Mouse (Mus musculus) heart, embryonic 11.5 days (tissue): ENCODE measurements around the gene Topaz1. TPM values are rescaled to one million over a fixed set of nuclear protein-coding genes. Genes with fewer than 3 reads are reported as not detected.

Experiments used
- ATAC-seq: fragments of 200-750 bp; cut with Nextera tagmentation; replicated peaks from 2 replicates; pipeline ENCODE4 v1.8.0; 2017; ENCODE audit warnings: moderate library complexity; ENCODE audit not compliant: insufficient number of reproducible peaks, low FRiP score, low TSS enrichment
- H3K27ac ChIP-seq: fragments of 300-500 bp; sonication (generic); 2 replicates; pipeline ENCODE4 v1.5.1; 2014; ENCODE audit warnings: mild to moderate bottlenecking, low read depth, low read length
- H3K27me3 ChIP-seq: fragments of 300-500 bp; sonication (generic); 2 replicates; pipeline ENCODE4 v1.6.1; 2014; ENCODE audit warnings: mild to moderate bottlenecking, low read length, mixed read lengths; ENCODE audit not compliant: control insufficient read depth, insufficient read depth
- H3K36me3 ChIP-seq: fragments of 300-500 bp; sonication (generic); 2 replicates; pipeline ENCODE4 v1.6.1; 2014; ENCODE audit warnings: mild to moderate bottlenecking, low read length, moderate library complexity, mixed read lengths; ENCODE audit not compliant: control insufficient read depth, insufficient read depth
- H3K4me1 ChIP-seq: fragments of 300-500 bp; sonication (generic); 2 replicates; pipeline ENCODE4 v1.6.1; 2014; ENCODE audit warnings: low read length; ENCODE audit not compliant: control insufficient read depth, insufficient read depth
- H3K4me2 ChIP-seq: fragments of 300-500 bp; sonication (generic); 2 replicates; pipeline ENCODE4 v1.6.1; 2014; ENCODE audit warnings: mild to moderate bottlenecking, moderate library complexity
- H3K4me3 ChIP-seq: fragments of 300-500 bp; sonication (generic); 2 replicates; pipeline ENCODE4 v1.5.1; 2014; ENCODE audit warnings: low read depth, low read length
- H3K9ac ChIP-seq: fragments of 300-500 bp; sonication (generic); 2 replicates; pipeline ENCODE4 v1.6.1; 2014; ENCODE audit warnings: mild to moderate bottlenecking, low read depth, low read length, moderate library complexity
- H3K9me3 ChIP-seq: fragments of 300-500 bp; sonication (generic); replicated peaks from 2 replicates; pipeline ENCODE4 v1.6.1; 2016; ENCODE audit warnings: low read length; ENCODE audit not compliant: control insufficient read depth
- WGBS: fragments of 180-500 bp; shearing (Covaris S2); extraction: QIAGEN DNeasy Blood & Tissue Kit; methylation state at CpG from one replicate; pipeline ENCODE4 v1.1.7; 2014; ENCODE audit not compliant: insufficient replicate concordance; 5-methylcytosine and 5-hydroxymethylcytosine counted together
- polyA plus RNA-seq: library from polyadenylated mRNA; unstranded; fragments of >200 nt; fragmentation: Nextera tagmentation; extraction: Ambion mirVana; gene quantifications from 2 replicates; pipeline ENCODE4 v1.2.1, GENCODE M21; 2014

Topaz1 gene
- polyA plus RNA-seq, 1 experiment from 2014 or later = not detected

DNA sequence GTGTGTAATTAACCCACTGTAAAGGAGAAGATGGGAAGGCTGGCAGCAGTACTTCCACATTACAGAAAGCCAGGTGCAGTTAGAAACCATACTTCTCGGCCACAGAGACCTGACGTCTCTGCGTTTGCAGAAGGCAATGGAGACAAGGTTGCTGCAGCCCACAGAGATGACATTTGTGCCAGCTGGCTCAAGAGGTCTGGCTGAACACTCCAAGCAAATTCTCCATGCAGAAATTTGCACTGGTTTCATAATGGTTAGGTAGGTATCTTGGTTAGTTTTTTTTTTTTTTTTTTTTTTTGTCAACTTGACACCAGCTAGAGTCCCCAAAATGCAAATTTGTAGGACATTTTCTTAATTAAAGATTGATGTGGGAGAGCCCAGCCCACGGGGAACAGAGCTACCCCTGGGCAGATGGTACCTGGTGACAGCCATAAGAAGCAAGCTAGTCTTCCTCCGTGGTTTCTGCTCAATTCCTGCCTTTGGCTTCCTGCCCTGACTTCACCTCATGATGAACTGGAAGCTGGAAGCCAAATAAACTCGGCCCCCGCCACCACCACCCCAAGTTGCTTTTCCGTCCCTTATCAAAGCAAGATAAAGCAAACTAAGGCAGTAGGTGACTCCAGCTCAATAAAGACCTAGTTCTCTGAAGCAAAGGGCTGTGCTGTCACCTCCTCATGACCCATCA lies 14.9 kb upstream of the Topaz1 start:
- H3K4me2 ChIP-seq = 0 out of 2 replicates have a peak overlapping the region, but pooled peaks have one; percentile 27
- 42% methylated on average over 8 of the region's 8 CpGs for WGBS
- 0 out of 2 replicates have a peak, but pooled peaks cover 2% of the 10 kb centered on the region for H3K27me3 ChIP-seq
- H3K9ac ChIP-seq = no peak overlapping the region
- H3K9me3 ChIP-seq = no peaks in the 10 kb centered on the region
- no peak overlapping the region for H3K27ac ChIP-seq
- no peaks in the 10 kb centered on the region for H3K4me1 ChIP-seq
- no peak for ATAC-seq
- H3K36me3 ChIP-seq = no peaks in the 10 kb centered on the region
- H3K4me3 ChIP-seq = no peak overlapping the region

DNA sequence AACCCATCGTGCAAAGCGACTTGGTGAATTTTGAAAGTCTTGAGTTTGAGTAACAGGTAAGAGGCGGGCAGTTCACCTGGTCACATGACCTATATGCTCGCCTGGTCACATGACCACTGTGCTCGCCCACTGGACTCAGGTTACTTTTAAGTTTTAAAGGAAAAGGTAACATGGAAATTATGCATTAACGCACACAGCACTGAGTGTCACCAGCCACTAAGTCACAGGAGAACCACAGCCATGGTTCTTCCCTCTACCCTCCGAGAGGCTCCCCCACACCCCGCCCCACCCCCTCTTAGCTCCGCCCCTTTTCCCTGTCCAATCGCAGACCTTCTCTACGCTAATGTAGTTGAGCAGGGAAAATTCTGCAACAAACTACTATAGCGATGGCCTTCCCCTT lies 13.9 kb upstream of the Topaz1 start:
- H3K4me1 ChIP-seq = no peaks in the 10 kb centered on the region
- no peak overlapping the region for H3K9ac ChIP-seq
- peak overlapping the region; percentile 16; the same call in 1 of the 2 replicates for H3K4me3 ChIP-seq
- no peak overlapping the region for H3K27ac ChIP-seq
- peak overlapping the region; percentile 27; the same call in 1 of the 2 replicates for H3K4me2 ChIP-seq
- H3K9me3 ChIP-seq = no peaks in the 10 kb centered on the region
- ATAC-seq = no peak
- no peaks in the 10 kb centered on the region for H3K36me3 ChIP-seq
- 0 out of 2 replicates have a peak, but pooled peaks cover 2% of the 10 kb centered on the region for H3K27me3 ChIP-seq
- 32% methylated on average over 12 of the region's 12 CpGs for WGBS

DNA sequence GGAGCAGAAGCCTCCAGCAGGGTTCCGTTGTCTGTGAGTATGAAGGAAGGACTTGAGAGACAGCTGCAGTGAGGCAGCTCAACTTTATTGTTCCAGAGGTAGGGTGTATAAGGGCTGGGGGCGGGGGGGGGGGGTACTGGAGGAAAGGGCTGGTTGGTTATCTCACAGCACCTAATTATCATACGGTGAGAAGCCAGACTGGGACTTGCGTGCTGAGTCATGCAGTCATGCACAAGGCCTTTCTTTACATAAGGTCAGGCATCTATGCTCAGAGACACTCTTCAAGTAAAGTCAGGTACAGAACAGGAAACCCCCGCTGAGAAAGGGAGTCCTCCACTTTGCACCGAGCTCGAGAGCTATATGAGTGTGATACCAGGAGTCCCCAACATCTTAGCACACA lies 12.2 kb upstream of the Topaz1 start:
- no peak for ATAC-seq
- 64% methylated on average over 6 of the region's 7 CpGs for WGBS
- Histone ChIP-seq H3K27ac (no peak overlapping the region), H3K36me3 (no peaks in the 10 kb centered on the region), H3K27me3 (0 out of 2 replicates have a peak, but pooled peaks cover 2% of the 10 kb centered on the region), H3K9ac (no peak overlapping the region), H3K4me3 (no peak overlapping the region), H3K9me3 (no peaks in the 10 kb centered on the region; the same call in 1 of the 2 replicates), H3K4me1 (no peaks in the 10 kb centered on the region), H3K4me2 (no peak overlapping the region)

DNA sequence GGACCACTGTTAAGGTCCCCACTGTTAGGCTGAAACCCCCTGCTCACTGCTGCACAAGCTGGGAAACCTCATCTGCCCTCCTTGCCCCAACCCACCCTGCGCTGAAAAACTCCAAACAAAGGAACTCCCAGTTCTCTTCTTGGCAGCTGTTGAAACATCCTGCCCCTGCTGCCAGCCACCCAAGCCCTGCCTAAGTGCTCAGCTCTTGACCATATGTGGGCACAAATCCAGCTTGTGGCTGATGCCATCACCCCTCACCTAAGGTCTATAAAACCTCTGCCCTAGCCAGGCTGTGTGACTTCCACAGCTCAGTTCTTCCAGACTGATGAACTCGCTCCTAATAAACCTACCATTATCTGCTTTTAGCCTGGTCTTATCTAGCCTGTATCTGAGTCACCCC lies 11.1 kb upstream of the Topaz1 start:
- Histone ChIP-seq H3K4me2 (no peak overlapping the region), H3K9ac (no peak overlapping the region), H3K27ac (no peak overlapping the region), H3K4me3 (no peak overlapping the region), H3K9me3 (no peaks in the 10 kb centered on the region; the same call in 1 of the 2 replicates), H3K4me1 (no peaks in the 10 kb centered on the region), H3K27me3 (0 out of 2 replicates have a peak, but pooled peaks cover 2% of the 10 kb centered on the region), H3K36me3 (no peaks in the 10 kb centered on the region)
- WGBS = 43% methylated on average over 2 of the region's 2 CpGs
- no peak for ATAC-seq

DNA sequence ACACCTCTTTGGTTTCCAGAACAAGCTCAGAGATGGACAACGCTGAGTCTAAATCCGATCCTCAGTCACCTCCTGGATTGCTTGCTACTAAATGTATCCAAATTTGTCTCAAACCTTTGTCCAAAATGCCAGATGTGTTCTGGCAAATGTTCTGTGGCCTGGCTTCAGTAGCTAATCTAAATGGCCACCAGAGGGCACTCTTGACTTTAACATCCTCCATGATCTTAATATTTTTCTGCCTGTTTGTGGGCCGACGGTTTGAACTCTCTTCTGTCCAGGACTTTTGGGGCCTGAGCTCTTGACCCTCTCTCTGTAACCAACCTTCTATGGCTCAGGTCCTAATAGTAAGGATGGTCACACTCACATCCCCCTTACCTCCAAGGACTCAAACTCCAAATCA lies 10.4 kb upstream of the Topaz1 start:
- H3K9me3 ChIP-seq = no peaks in the 10 kb centered on the region; the same call in 1 of the 2 replicates
- no peak for ATAC-seq
- H3K4me3 ChIP-seq = no peak overlapping the region
- WGBS = 22% methylated on average over 4 of the region's 4 CpGs
- no peak overlapping the region for H3K9ac ChIP-seq
- no peak overlapping the region for H3K4me2 ChIP-seq
- peaks cover 5% of the 10 kb centered on the region; the same call in 1 of the 2 replicates for H3K27me3 ChIP-seq
- H3K27ac ChIP-seq = no peak overlapping the region
- no peaks in the 10 kb centered on the region for H3K36me3 ChIP-seq
- H3K4me1 ChIP-seq = no peaks in the 10 kb centered on the region

DNA sequence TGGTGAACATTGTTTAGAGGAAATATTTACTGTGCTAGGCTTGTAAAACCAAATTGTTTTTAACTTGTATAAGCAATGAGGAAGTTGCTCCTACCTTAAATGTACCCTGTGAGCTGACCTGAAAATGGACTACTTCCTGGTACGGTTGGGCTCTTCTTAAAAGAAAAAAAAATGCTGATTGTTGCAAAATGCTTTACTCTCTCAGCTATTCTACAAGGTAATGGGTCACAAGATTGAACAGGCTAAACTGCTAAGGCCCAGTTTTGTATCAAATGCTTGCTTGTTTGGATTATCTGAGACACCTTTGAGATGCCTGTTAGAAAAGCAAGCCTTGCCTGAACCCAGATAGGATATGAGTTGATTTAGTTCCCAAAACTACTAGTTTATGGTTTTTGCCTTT lies 1.3 kb upstream of the Topaz1 start:
- no peak for ATAC-seq
- H3K27ac ChIP-seq = no peak overlapping the region
- H3K4me1 ChIP-seq = no peaks in the 10 kb centered on the region
- no peak overlapping the region for H3K4me2 ChIP-seq
- peaks cover 5% of the 10 kb centered on the region for H3K27me3 ChIP-seq
- H3K36me3 ChIP-seq = no peaks in the 10 kb centered on the region
- whole genome bisulfite sequencing = 78% methylated on average over 1 of the region's 1 CpGs
- H3K4me3 ChIP-seq = no peak overlapping the region
- no peaks in the 10 kb centered on the region for H3K9me3 ChIP-seq
- H3K9ac ChIP-seq = no peak overlapping the region

DNA sequence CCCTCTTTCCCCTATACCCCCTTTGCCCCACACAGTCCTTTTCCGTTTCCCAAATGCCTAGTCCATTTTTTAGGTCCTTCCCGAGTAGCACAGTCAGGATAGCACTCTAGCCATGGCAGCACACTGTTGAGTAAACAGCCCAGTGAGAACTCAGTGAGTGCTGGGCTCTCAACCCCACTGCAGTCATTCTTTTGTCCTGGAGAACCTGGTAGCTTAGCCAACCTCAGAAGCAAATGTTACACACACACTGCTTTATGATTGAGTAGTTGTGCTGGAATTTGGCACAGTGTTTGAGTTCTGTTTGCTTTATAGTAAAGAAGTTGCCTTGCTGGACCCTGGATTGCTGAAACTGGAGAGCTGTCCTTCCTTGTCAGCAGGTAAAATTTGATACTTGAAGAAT lies 10.5 kb downstream of the Topaz1 start:
- Histone ChIP-seq H3K27ac (no peak overlapping the region), H3K36me3 (no peaks in the 10 kb centered on the region), H3K9ac (no peak overlapping the region), H3K4me3 (no peak overlapping the region), H3K4me2 (no peak overlapping the region), H3K27me3 (no peaks in the 10 kb centered on the region), H3K9me3 (no peaks in the 10 kb centered on the region), H3K4me1 (no peaks in the 10 kb centered on the region)
- 52% methylated on average over 2 of the region's 2 CpGs for whole genome bisulfite sequencing
- ATAC-seq = no peak

DNA sequence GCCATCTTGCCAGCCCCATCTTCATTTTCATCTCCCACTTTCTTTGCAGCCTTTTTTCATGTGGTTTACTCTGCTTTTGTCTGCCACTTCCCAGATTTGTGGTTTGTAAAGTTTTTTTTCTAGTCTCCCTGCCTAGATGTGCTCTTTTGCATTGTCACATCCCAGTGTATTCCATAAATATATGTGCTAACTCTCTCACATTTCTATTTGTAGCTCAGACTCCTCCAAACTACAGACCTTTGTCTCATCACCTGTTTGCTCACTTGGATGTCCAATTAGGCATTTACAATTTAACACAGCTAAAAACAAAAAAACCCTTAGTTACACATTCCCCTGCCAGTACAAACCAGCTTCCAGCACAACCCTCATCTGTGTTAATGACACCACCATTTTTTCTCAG lies 13.0 kb downstream of the Topaz1 start:
- Histone ChIP-seq H3K4me3 (no peak overlapping the region), H3K4me2 (no peak overlapping the region), H3K9me3 (no peaks in the 10 kb centered on the region), H3K27ac (no peak overlapping the region), H3K36me3 (no peaks in the 10 kb centered on the region), H3K4me1 (no peaks in the 10 kb centered on the region), H3K27me3 (no peaks in the 10 kb centered on the region), H3K9ac (no peak overlapping the region)
- ATAC-seq = no peak

DNA sequence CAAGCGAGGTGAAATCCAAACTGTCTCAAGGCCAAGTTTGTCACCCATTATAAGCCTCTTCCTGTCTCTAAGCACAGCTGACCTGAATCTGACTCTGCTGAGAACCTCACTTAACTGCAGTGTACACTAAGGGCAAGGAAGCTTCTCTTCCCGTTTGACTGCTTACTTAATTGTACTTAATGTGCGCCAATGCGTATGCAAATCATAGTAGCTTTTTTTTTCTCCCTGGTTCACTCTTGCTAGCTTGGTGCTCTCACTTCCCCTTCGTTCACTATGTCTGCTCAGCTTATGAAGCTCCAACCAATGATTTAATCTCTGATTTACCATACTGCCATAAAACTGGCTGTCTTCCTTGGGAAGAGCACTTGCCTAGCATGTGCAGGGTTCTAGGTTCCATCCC lies 38.1 kb downstream of the Topaz1 start:
- no peaks in the 10 kb centered on the region for H3K9me3 ChIP-seq
- ATAC-seq = no peak
- H3K4me1 ChIP-seq = no peaks in the 10 kb centered on the region
- no peaks in the 10 kb centered on the region for H3K36me3 ChIP-seq
- no peak overlapping the region for H3K4me2 ChIP-seq
- H3K9ac ChIP-seq = no peak overlapping the region
- H3K27me3 ChIP-seq = no peaks in the 10 kb centered on the region
- no peak overlapping the region for H3K4me3 ChIP-seq
- WGBS = 74% methylated on average over 5 of the region's 5 CpGs
- H3K27ac ChIP-seq = no peak overlapping the region
